Mouse (Mus musculus) heart, embryonic 16.5 days (tissue): Measurements from ENCODE around the gene Hoxd1. TPM values are rescaled to one million over a fixed set of nuclear protein-coding genes. Genes with fewer than 3 reads are reported as not detected.

Source experiments
- ATAC-seq: fragments of 200-750 bp; cut with Nextera tagmentation; replicated peaks from 2 replicates; pipeline ENCODE4 v1.8.0; 2017; ENCODE audit warnings: moderate number of reproducible peaks; ENCODE audit not compliant: insufficient read depth, low FRiP score; ENCODE audit errors: extremely low read depth
- H3K27ac ChIP-seq: fragments of 300-500 bp; sonication (generic); 2 replicates; pipeline ENCODE4 v1.5.1; 2014; ENCODE audit warnings: mild to moderate bottlenecking, low read length, control low read depth, moderate library complexity
- H3K27me3 ChIP-seq: fragments of 300-500 bp; sonication (generic); 2 replicates; pipeline ENCODE4 v1.6.1; 2014; ENCODE audit warnings: low read length, mixed read lengths; ENCODE audit not compliant: control insufficient read depth, insufficient read depth
- H3K36me3 ChIP-seq: fragments of 300-500 bp; sonication (generic); 2 replicates; pipeline ENCODE4 v1.6.1; 2014; ENCODE audit not compliant: control insufficient read depth, insufficient read depth
- H3K4me1 ChIP-seq: fragments of 300-500 bp; sonication (generic); 2 replicates; pipeline ENCODE4 v1.6.1; 2014; ENCODE audit warnings: low read length, mixed read lengths; ENCODE audit not compliant: control insufficient read depth, insufficient read depth
- H3K4me2 ChIP-seq: fragments of 300-500 bp; sonication (generic); 2 replicates; pipeline ENCODE4 v1.6.1; 2014; ENCODE audit warnings: low read depth, mild to moderate bottlenecking, control low read depth, low read length
- H3K4me3 ChIP-seq: fragments of 300-500 bp; sonication (generic); 2 replicates; pipeline ENCODE4 v1.5.1; 2014; ENCODE audit warnings: mild to moderate bottlenecking, control low read depth, low read length
- H3K9ac ChIP-seq: fragments of 300-500 bp; sonication (generic); 2 replicates; pipeline ENCODE4 v1.6.1; 2014; ENCODE audit warnings: low read length, control low read depth
- H3K9me3 ChIP-seq: fragments of 300-500 bp; sonication (generic); replicated peaks from 2 replicates; pipeline ENCODE4 v1.6.1; 2016; ENCODE audit warnings: low read length; ENCODE audit not compliant: control insufficient read depth
- WGBS: fragments of 180-500 bp; shearing (Covaris S2); extraction: QIAGEN DNeasy Blood & Tissue Kit; methylation state at CpG from one replicate; pipeline ENCODE4 v1.1.7; 2014; 5-methylcytosine and 5-hydroxymethylcytosine counted together
- polyA plus RNA-seq: library from polyadenylated mRNA; unstranded; fragments of >200 nt; fragmentation: Nextera tagmentation; extraction: Ambion mirVana; gene quantifications from 2 replicates; pipeline ENCODE4 v1.2.1, GENCODE M21; 2015

The Hoxd1 gene
- not detected in 2 replicates for polyA plus RNA-seq

- ATAC-seq: peak; percentile 63
- Histone ChIP-seq H3K4me2 (peak within 1 kb of the TSS; percentile 90), H3K9ac (0 out of 2 replicates have a peak within 1 kb of the TSS, but pooled peaks have one; percentile 13), H3K36me3 (no peaks in the 10 kb centered on the region), H3K9me3 (no peaks in the 10 kb centered on the region), H3K27me3 (peaks cover 78% of the 10 kb centered on the region), H3K27ac (no peak within 1 kb of the TSS), H3K4me3 (peak within 1 kb of the TSS; percentile 60), H3K4me1 (peaks cover 13% of the 10 kb centered on the region)
- under 1% methylated on average over 61 of the region's 61 CpGs for WGBS
Measured at GRCm38 (mm10) chr2:74762522-74763244, at the start of gene Hoxd1. Gene Hoxd1, plus strand, starts transcription at chr2:74762980.

- Histone ChIP-seq H3K4me3 (no peak overlapping the region; the same call in 1 of the 2 replicates), H3K4me2 (no peak overlapping the region), H3K27ac (no peak overlapping the region), H3K36me3 (no peaks in the 10 kb centered on the region), H3K27me3 (peaks cover 91% of the 10 kb centered on the region), H3K9me3 (no peaks in the 10 kb centered on the region), H3K4me1 (peaks cover 7% of the 10 kb centered on the region; the same call in 1 of the 2 replicates), H3K9ac (no peak overlapping the region)
- no peak for ATAC-seq
- 10% methylated on average over 19 of the region's 19 CpGs for WGBS
Measured at GRCm38 (mm10) chr2:74713239-74714150, 49.3 kb upstream of the Hoxd1 start.

- Histone ChIP-seq H3K27ac (no peak overlapping the region), H3K4me3 (no peak overlapping the region; the same call in 1 of the 2 replicates), H3K4me1 (peaks cover 7% of the 10 kb centered on the region; the same call in 1 of the 2 replicates), H3K4me2 (no peak overlapping the region), H3K36me3 (no peaks in the 10 kb centered on the region), H3K27me3 (peaks cover 91% of the 10 kb centered on the region), H3K9me3 (no peaks in the 10 kb centered on the region), H3K9ac (no peak overlapping the region)
- 11% methylated on average over 18 of the region's 18 CpGs for WGBS
- ATAC-seq: no peak
Measured at GRCm38 (mm10) chr2:74714156-74714789, 48.5 kb upstream of the Hoxd1 start.

GRCm38 (mm10) chr2:74714881-74715280 lies 47.9 kb upstream of the Hoxd1 start:
- Histone ChIP-seq H3K9ac (no peak overlapping the region), H3K4me3 (no peak overlapping the region), H3K27ac (no peak overlapping the region), H3K27me3 (peaks cover 90% of the 10 kb centered on the region), H3K9me3 (no peaks in the 10 kb centered on the region), H3K4me1 (peaks cover 7% of the 10 kb centered on the region; the same call in 1 of the 2 replicates), H3K36me3 (no peaks in the 10 kb centered on the region), H3K4me2 (no peak overlapping the region)
- no peak for ATAC-seq
- under 1% methylated on average over 14 of the region's 14 CpGs for WGBS

GRCm38 (mm10) chr2:74715504-74716241 lies 47.1 kb upstream of the Hoxd1 start:
- no peaks in the 10 kb centered on the region for H3K36me3 ChIP-seq
- peaks cover 90% of the 10 kb centered on the region for H3K27me3 ChIP-seq
- peak; percentile 76; the same call in 1 of the 2 replicates for ATAC-seq
- WGBS: 3% methylated on average over 26 of the region's 26 CpGs
- H3K9ac ChIP-seq: no peak overlapping the region
- no peak overlapping the region for H3K27ac ChIP-seq
- peak overlapping the region; percentile 15 for H3K4me3 ChIP-seq
- H3K9me3 ChIP-seq: no peaks in the 10 kb centered on the region
- peaks cover 7% of the 10 kb centered on the region; the same call in 1 of the 2 replicates for H3K4me1 ChIP-seq
- peak overlapping the region; percentile 35 for H3K4me2 ChIP-seq

GRCm38 (mm10) chr2:74720384-74720783 lies 42.4 kb upstream of the Hoxd1 start:
- H3K4me2 ChIP-seq: no peak overlapping the region
- ATAC-seq: no peak
- H3K36me3 ChIP-seq: no peaks in the 10 kb centered on the region
- H3K27me3 ChIP-seq: peaks cover 94% of the 10 kb centered on the region
- H3K27ac ChIP-seq: no peak overlapping the region
- H3K4me3 ChIP-seq: no peak overlapping the region
- no peaks in the 10 kb centered on the region for H3K4me1 ChIP-seq
- H3K9ac ChIP-seq: no peak overlapping the region
- WGBS: 12% methylated on average over 2 of the region's 2 CpGs
- no peaks in the 10 kb centered on the region for H3K9me3 ChIP-seq

- Histone ChIP-seq H3K4me3 (no peak overlapping the region), H3K9ac (no peak overlapping the region), H3K4me1 (no peaks in the 10 kb centered on the region), H3K9me3 (no peaks in the 10 kb centered on the region), H3K36me3 (no peaks in the 10 kb centered on the region), H3K27ac (no peak overlapping the region), H3K27me3 (peaks cover 97% of the 10 kb centered on the region), H3K4me2 (no peak overlapping the region)
- ATAC-seq: no peak
- WGBS: 13% methylated on average over 5 of the region's 5 CpGs
Measured at GRCm38 (mm10) chr2:74720955-74721491, 41.8 kb upstream of the Hoxd1 start.

- no peak overlapping the region for H3K9ac ChIP-seq
- H3K27ac ChIP-seq: no peak overlapping the region
- no peaks in the 10 kb centered on the region for H3K36me3 ChIP-seq
- no peaks in the 10 kb centered on the region for H3K9me3 ChIP-seq
- WGBS: 14% methylated on average over 6 of the region's 6 CpGs
- ATAC-seq: no peak
- no peaks in the 10 kb centered on the region for H3K4me1 ChIP-seq
- peaks cover 97% of the 10 kb centered on the region for H3K27me3 ChIP-seq
- no peak overlapping the region for H3K4me2 ChIP-seq
- no peak overlapping the region for H3K4me3 ChIP-seq
Measured at GRCm38 (mm10) chr2:74721882-74722281, 40.9 kb upstream of the Hoxd1 start.
